Mouse (Mus musculus): ENCODE results near the gene Pdzd2. TPM values are rescaled to one million over a fixed set of nuclear protein-coding genes. Genes with fewer than 3 reads are reported as not detected.
A peak's percentile ranks its signal among the peaks of the same experiment; 100 is the strongest.

Pdzd2 gene
- polyA plus RNA-seq, 1 experiment from 2014 or later = 18.7 TPM

DNA sequence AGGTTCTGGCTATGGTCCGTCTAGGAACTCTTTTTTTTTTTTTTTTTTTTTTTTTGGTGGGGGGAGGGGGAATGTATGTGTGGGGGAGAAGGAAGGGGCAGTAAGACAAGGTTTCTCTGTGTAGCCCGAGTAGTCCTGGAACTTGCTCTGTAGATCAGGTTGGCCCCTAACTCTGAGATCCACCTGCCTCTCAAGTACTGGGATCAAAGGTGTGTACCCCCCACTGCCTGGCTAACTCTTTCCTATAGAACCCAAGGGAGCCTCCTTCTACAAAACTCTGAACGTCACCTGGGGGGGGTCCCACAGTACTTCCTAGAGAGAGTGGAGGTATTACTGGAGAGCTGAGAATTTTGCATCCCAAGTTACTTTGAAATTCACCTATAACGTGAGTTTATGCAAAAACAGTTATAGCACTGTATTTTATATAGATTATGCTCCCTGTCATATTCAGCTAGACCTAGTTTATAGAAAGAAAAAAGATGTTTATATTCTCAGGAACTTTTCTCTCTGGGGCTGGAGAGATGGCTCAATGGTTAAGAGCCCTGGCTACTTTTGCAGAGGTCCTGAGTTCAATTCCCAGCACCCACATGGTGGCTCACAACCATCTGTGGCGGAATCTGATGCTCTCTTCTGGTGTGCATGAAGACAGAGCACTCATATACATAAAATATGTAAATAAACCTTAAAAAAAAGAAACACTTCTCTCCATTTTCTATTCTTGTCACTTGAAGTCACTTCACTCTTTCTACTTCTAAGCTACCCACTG is 191.9 kb downstream of the Pdzd2 start:
- Histone ChIP-seq H3K9me3 (replicated peaks) (no peaks in the 10 kb centered on the region), H3K27me3 (no peaks in the 10 kb centered on the region), H3K4me3 (no peak overlapping the region), H3K27ac (no peak overlapping the region), H3K9ac (no peak overlapping the region), H3K4me2 (no peak overlapping the region), H3K4me1 (replicated peaks) (peaks cover 34% of the 10 kb centered on the region), H3K36me3 (no peaks in the 10 kb centered on the region)
- 76% methylated on average over 5 of the region's 5 CpGs for WGBS
- ATAC-seq (replicated peaks; ENCODE audit: insufficient number of reproducible peaks, insufficient read depth, low FRiP score, low read depth) = no peak

DNA sequence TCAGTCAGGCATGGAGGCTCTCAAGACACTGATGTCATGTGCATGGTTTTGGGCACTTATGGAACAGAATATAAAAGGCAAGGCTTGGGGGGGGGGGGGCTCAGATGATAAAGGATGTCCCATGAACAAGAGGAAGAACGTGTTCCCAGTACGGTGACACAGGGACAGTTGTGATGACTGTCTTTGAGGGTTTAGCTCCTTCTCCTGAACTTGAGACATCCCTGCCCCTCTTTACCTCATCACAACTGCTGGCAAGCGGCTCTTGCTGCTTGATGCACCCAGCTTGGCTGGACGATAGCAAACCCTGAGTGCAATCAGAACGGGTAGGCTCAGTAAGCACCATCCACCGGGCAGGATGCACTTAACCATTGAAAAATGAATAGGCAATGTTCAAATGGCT is 192.9 kb downstream of the Pdzd2 start:
- H3K27me3 ChIP-seq = no peaks in the 10 kb centered on the region
- no peak overlapping the region for H3K4me2 ChIP-seq
- no peaks in the 10 kb centered on the region for H3K9me3 ChIP-seq (replicated peaks)
- H3K4me3 ChIP-seq = no peak overlapping the region
- H3K4me1 ChIP-seq (replicated peaks) = peaks cover 34% of the 10 kb centered on the region
- 64% methylated on average over 6 of the region's 6 CpGs for WGBS
- ATAC-seq (replicated peaks; ENCODE audit: insufficient number of reproducible peaks, insufficient read depth, low FRiP score, low read depth) = no peak
- no peak overlapping the region for H3K9ac ChIP-seq
- no peak overlapping the region for H3K27ac ChIP-seq
- H3K36me3 ChIP-seq = no peaks in the 10 kb centered on the region

DNA sequence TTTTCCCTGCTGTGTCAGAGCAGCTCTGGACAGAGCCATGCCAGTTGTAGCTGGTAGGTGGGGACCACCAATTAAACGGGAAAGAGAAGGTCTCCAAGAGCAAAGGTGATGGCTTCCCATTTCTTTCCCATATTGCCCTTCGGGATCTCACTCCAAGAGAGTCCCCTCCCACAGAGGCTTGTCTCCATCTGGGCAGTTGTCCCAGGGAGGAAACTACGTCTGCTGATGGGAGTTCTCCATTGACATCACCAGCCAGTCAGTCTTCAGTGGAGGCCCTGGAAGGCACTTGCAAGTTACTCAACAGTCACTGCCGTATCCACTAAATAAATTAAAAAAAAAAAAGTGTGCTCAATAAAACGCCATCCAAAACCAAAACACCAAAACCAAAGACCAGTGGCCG is 194.1 kb downstream of the Pdzd2 start:
- ATAC-seq (replicated peaks; ENCODE audit: insufficient number of reproducible peaks, insufficient read depth, low FRiP score, low read depth) = no peak
- Histone ChIP-seq H3K4me3 (no peak overlapping the region), H3K27me3 (no peaks in the 10 kb centered on the region), H3K4me1 (replicated peaks) (peaks cover 33% of the 10 kb centered on the region), H3K36me3 (no peaks in the 10 kb centered on the region), H3K27ac (peak overlapping the region; percentile 3; the same call in 1 of the 2 replicates), H3K4me2 (no peak overlapping the region), H3K9ac (no peak overlapping the region), H3K9me3 (replicated peaks) (no peaks in the 10 kb centered on the region)
- WGBS = 62% methylated on average over 6 of the region's 6 CpGs

DNA sequence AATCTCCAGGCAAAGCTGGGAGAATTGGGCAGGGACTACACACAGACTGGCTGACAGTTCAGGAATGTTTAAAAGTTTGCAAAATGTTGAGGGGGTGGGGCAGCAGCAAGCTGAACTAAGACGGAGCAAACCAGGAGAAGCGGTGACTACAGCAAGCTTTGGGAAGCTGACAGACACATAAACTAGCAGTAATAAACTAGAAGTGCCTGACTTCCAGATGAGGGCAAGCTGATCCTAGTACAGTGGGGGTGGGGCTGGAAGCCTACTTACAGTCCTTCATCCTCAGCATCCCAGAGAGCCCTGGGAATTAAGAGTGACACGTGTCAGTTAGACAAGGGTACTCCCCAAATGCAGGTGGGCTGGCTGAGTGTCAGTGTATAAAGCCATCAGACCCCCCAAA is 194.5 kb downstream of the Pdzd2 start:
- no peaks in the 10 kb centered on the region for H3K9me3 ChIP-seq (replicated peaks)
- WGBS = 60% methylated on average over 3 of the region's 3 CpGs
- no peaks in the 10 kb centered on the region for H3K27me3 ChIP-seq
- no peaks in the 10 kb centered on the region for H3K36me3 ChIP-seq
- no peak for ATAC-seq (replicated peaks; ENCODE audit: insufficient number of reproducible peaks, insufficient read depth, low FRiP score, low read depth)
- no peak overlapping the region for H3K4me3 ChIP-seq
- no peak overlapping the region for H3K4me2 ChIP-seq
- peaks cover 29% of the 10 kb centered on the region for H3K4me1 ChIP-seq (replicated peaks)
- no peak overlapping the region for H3K9ac ChIP-seq
- no peak overlapping the region for H3K27ac ChIP-seq

DNA sequence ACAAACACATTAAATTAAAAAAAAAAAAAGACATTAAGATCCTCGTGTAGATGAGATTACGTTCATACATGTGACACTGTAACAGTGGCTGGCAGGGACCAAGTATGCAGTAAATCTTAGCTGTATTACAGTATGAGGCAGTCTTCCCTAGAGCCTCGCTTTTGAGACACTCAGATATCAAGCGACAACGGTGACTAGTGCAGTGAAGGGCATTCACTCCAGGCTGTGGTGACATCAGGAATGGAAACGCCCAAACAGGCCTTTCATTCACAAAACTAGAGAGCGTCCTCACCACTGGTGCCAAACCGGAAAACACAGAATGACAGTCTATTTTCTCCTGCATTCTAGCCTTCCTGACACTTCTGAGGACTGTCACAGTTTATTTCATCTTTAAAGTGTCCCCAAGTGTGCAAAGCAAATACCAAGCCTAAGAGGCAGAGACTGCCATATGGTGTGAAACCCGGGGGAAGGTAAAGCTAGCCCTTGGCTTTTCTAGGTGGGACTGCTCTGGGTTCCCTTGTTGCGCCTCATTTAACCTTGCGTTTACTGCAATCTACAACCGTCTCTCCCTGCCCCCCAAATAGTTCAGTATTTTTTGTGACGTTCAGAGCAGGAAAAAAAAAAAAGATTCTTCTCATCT is 195.9 kb downstream of the Pdzd2 start:
- Histone ChIP-seq H3K27me3 (no peaks in the 10 kb centered on the region), H3K27ac (no peak overlapping the region), H3K36me3 (no peaks in the 10 kb centered on the region), H3K4me2 (no peak overlapping the region), H3K9ac (no peak overlapping the region), H3K4me3 (no peak overlapping the region), H3K9me3 (replicated peaks) (no peaks in the 10 kb centered on the region), H3K4me1 (replicated peaks) (peaks cover 17% of the 10 kb centered on the region)
- ATAC-seq (replicated peaks; ENCODE audit: insufficient number of reproducible peaks, insufficient read depth, low FRiP score, low read depth) = no peak
- 61% methylated on average over 13 of the region's 13 CpGs for WGBS

DNA sequence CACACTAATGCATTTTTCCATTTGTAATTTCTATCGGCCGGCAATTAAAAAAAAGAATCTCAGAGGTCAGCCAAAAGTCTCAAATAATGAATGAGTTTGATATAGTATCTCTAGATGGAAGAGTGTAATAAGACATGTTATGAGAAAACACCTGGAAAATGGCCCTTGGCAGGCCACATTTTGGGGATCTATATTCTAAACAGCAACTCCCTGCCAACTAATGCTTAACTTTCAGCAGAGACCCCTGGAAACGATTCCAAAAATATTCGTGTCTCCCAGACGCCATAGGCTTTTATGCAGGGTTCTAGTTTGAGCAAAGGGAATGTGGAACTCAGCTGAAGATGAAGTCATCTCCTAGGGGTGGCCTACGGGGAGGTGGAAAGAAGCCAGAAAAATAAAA is 197.4 kb downstream of the Pdzd2 start:
- Histone ChIP-seq H3K27me3 (no peaks in the 10 kb centered on the region), H3K4me3 (no peak overlapping the region), H3K9me3 (replicated peaks) (no peaks in the 10 kb centered on the region), H3K9ac (no peak overlapping the region), H3K4me2 (no peak overlapping the region), H3K36me3 (no peaks in the 10 kb centered on the region), H3K4me1 (replicated peaks) (peaks cover 14% of the 10 kb centered on the region), H3K27ac (no peak overlapping the region)
- ATAC-seq (replicated peaks; ENCODE audit: insufficient number of reproducible peaks, insufficient read depth, low FRiP score, low read depth) = no peak
- whole genome bisulfite sequencing = 67% methylated on average over 6 of the region's 6 CpGs

DNA sequence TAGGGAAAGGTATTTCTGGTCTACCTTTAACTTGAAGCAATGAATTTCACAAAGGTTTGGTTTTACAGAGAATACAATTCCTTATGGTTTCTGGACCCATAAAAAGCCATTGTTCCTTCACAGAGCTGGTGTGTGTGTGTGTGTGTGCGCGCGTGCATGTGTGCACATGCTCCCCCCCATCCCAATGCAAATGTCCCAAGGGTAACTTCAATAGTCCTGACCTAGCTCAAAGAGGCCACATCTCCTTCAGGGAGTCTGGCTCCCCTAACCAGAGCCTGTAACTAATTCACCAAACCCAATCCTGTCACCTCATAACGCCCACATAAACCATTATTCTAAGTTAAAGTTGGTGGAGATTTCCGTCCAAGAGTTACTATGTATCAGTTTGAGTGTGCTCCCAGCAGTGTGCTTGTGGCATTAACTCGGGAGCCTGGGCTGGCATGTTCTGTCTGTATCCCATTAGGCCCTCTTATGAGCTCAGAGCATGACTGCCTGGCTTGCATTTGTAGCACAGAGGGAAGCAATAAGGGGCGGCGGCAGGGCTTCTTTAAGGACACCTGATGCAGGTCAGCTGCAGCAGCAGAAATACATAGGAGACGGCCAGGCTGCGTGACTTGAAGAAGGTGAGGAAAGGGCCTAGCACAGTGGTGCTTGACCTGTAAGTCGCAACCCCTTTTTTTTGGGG is 200.0 kb downstream of the Pdzd2 start:
- Histone ChIP-seq H3K4me2 (no peak overlapping the region), H3K27me3 (no peaks in the 10 kb centered on the region), H3K36me3 (no peaks in the 10 kb centered on the region), H3K27ac (no peak overlapping the region), H3K4me1 (replicated peaks) (peaks cover 8% of the 10 kb centered on the region), H3K4me3 (no peak overlapping the region), H3K9me3 (replicated peaks) (no peaks in the 10 kb centered on the region), H3K9ac (no peak overlapping the region)
- 90% methylated on average over 11 of the region's 11 CpGs for WGBS
- ATAC-seq (replicated peaks; ENCODE audit: insufficient number of reproducible peaks, insufficient read depth, low FRiP score, low read depth) = no peak

DNA sequence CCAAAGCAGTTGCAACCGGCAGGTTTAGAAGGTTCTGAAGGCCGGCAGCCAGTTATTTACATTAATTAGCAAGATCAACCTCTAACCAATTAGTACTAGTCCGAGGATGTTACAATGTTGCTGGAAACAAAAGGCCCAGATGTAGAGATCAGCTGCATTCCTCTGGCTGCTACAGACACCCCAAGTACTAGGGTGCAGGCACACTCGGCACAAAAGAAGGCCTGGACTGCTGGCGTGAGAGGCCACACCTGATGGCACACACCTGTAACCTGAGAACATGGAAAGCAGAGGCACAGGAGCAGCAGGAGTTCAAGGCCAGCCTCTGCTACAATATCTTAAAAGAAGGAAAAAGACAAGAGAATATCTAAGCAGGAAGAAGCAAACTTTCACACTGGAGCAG is 206.5 kb downstream of the Pdzd2 start:
- H3K9ac ChIP-seq = no peak overlapping the region
- WGBS = 82% methylated on average over 5 of the region's 5 CpGs
- no peak for ATAC-seq (replicated peaks; ENCODE audit: insufficient number of reproducible peaks, insufficient read depth, low FRiP score, low read depth)

DNA sequence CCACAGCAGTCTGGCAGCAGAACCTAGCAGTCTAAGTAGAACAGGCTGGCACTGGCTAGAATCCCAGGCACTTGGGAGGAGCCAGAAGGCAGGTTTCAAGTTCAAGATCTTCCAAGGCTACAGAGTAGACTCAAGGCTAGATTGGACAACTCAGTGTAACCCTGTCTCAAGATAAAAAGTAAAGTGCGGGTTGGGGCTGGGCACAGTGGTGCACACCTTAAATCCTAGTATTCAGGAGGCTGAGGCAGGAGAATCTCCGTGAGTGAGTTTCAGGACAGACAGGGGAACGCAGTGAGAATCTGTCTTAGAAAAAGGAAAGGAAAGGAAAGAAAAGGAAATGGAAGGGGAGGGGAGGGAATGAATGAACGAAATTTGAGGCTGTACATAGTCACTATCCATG is 207.2 kb downstream of the Pdzd2 start:
- no peak overlapping the region for H3K27ac ChIP-seq
- no peak for ATAC-seq (replicated peaks; ENCODE audit: insufficient number of reproducible peaks, insufficient read depth, low FRiP score, low read depth)
- no peak overlapping the region for H3K4me3 ChIP-seq
- WGBS = 85% methylated on average over 4 of the region's 4 CpGs
- no peaks in the 10 kb centered on the region for H3K9me3 ChIP-seq (replicated peaks)
- no peak overlapping the region for H3K4me2 ChIP-seq
- no peaks in the 10 kb centered on the region for H3K36me3 ChIP-seq
- no peak overlapping the region for H3K9ac ChIP-seq
- H3K4me1 ChIP-seq (replicated peaks) = peaks cover 8% of the 10 kb centered on the region
- no peaks in the 10 kb centered on the region for H3K27me3 ChIP-seq

More for the DNA sequence above, 206.5 kb downstream of the Pdzd2 start:
- Histone ChIP-seq H3K4me2 (no peak overlapping the region), H3K27me3 (no peaks in the 10 kb centered on the region), H3K4me3 (no peak overlapping the region), H3K27ac (no peak overlapping the region), H3K4me1 (replicated peaks) (peaks cover 8% of the 10 kb centered on the region), H3K36me3 (no peaks in the 10 kb centered on the region), H3K9me3 (replicated peaks) (no peaks in the 10 kb centered on the region)

DNA sequence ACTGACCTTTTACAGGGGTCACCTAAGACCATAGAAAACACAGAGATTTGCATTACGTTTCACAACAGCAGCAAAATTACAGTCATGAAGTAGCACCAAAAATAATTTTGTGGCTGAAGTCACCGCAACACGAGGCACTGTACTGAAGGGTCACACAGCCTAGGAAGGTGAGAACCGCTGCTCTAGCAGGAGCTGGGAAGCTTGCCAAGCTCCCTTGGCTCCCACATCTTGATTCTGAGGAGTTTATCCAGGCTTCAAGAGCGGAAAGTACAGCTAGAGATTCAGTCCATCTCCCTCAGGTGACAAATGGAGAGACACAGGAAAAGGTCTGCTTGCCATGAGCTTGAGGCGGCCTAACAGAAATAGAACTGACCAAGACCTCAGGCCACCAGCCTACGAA is 216.9 kb downstream of the Pdzd2 start:
- Histone ChIP-seq H3K4me3 (no peak overlapping the region), H3K27ac (peak overlapping the region; percentile 53; the same call in 1 of the 2 replicates)

DNA sequence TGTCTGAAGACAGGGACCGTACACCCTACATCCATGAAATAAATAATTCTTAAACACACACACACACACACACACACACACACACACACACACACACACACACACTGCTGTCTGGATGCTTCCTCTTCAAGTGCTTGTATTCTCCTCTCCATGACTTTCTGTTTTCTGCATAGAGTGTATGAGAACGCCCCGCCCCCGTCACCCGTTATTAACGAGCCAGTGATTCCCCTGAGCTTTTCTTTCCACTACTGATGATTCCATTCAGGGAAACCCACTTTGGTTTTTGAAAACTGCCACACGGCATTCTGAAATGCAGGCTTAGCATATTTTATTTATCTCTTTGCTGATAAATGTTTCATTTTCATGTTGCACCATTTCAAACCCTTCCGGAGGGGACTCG is 219.4 kb downstream of the Pdzd2 start:
- Histone ChIP-seq H3K9me3 (replicated peaks) (no peaks in the 10 kb centered on the region), H3K4me2 (no peak overlapping the region), H3K36me3 (no peaks in the 10 kb centered on the region), H3K4me3 (no peak overlapping the region), H3K4me1 (replicated peaks) (peaks cover 31% of the 10 kb centered on the region), H3K27ac (no peak overlapping the region), H3K9ac (no peak overlapping the region), H3K27me3 (no peaks in the 10 kb centered on the region)
- ATAC-seq (replicated peaks; ENCODE audit: insufficient number of reproducible peaks, insufficient read depth, low FRiP score, low read depth) = no peak
- 51% methylated on average over 9 of the region's 9 CpGs for WGBS

More for the DNA sequence above, 216.9 kb downstream of the Pdzd2 start:
- Histone ChIP-seq H3K27me3 (no peaks in the 10 kb centered on the region), H3K9ac (no peak overlapping the region), H3K4me1 (replicated peaks) (peaks cover 25% of the 10 kb centered on the region), H3K9me3 (replicated peaks) (no peaks in the 10 kb centered on the region), H3K4me2 (no peak overlapping the region), H3K36me3 (no peaks in the 10 kb centered on the region)
- no peak; the same call in 1 of the 2 replicates for ATAC-seq (replicated peaks; ENCODE audit: insufficient number of reproducible peaks, insufficient read depth, low FRiP score, low read depth)
- WGBS = 35% methylated on average over 7 of the region's 7 CpGs

All from heart, embryonic 15.5 days (tissue).